Mouse (Mus musculus): ENCODE data around the gene Ccr1l1.
"Not testable (repeated sequence)": the region's sequence is repeated elsewhere in the genome, so short reads cannot be mapped to it uniquely, and the experiment has no call there.

The Ccr1l1 gene

GRCm38 (mm10) chr9:123978308-123978707, at the start of gene Ccr1l1:
Gene Ccr1l1, minus strand, starts transcription at chr9:123978408.
- no peak for DNase-seq

- no peak for DNase-seq
Measured at GRCm38 (mm10) chr9:124021672-124022071, 43.5 kb upstream of the Ccr1l1 start, which contains the start of gene Ccr3. Gene Ccr3, plus strand, starts transcription at chr9:124021972.

GRCm38 (mm10) chr9:124019887-124020286, 41.7 kb upstream of the Ccr1l1 start:
- no peak for DNase-seq

- DNase-seq, result no peak
Measured at GRCm38 (mm10) chr9:124016048-124016447, 37.8 kb upstream of the Ccr1l1 start.

GRCm38 (mm10) chr9:124014985-124015652, 36.9 kb upstream of the Ccr1l1 start:
- no peak for DNase-seq

GRCm38 (mm10) chr9:124013270-124013669, 35.1 kb upstream of the Ccr1l1 start:
- no peak for DNase-seq

GRCm38 (mm10) chr9:124012691-124013090, 34.5 kb upstream of the Ccr1l1 start:
- DNase-seq, result no peak

GRCm38 (mm10) chr9:123999784-124000183, 21.6 kb upstream of the Ccr1l1 start:
- DNase-seq, result no peak

- DNase-seq, result no peak
Measured at GRCm38 (mm10) chr9:123997719-123998118, 19.5 kb upstream of the Ccr1l1 start.

GRCm38 (mm10) chr9:123991312-123991906, 13.2 kb upstream of the Ccr1l1 start:
- no peak for DNase-seq

GRCm38 (mm10) chr9:123989671-123990070, 11.5 kb upstream of the Ccr1l1 start:
- no peak for DNase-seq

- no peak for DNase-seq
Measured at GRCm38 (mm10) chr9:123986217-123986616, 8.0 kb upstream of the Ccr1l1 start.

- DNase-seq, result no peak
Measured at GRCm38 (mm10) chr9:123984943-123985342, 6.7 kb upstream of the Ccr1l1 start.

- DNase-seq, result no peak
Measured at GRCm38 (mm10) chr9:123982720-123983119, 4.5 kb upstream of the Ccr1l1 start.

GRCm38 (mm10) chr9:123981909-123982308, 3.7 kb upstream of the Ccr1l1 start:
- no peak for DNase-seq

- DNase-seq, result not testable (repeated sequence)
Measured at GRCm38 (mm10) chr9:123980858-123981475, 2.8 kb upstream of the Ccr1l1 start.

GRCm38 (mm10) chr9:123976876-123977663, 1.1 kb downstream of the Ccr1l1 start:
- no peak for DNase-seq

- no peak for DNase-seq
Measured at GRCm38 (mm10) chr9:123975630-123976029, 2.6 kb downstream of the Ccr1l1 start.

- no peak for DNase-seq
Measured at GRCm38 (mm10) chr9:123968290-123968912, 9.8 kb downstream of the Ccr1l1 start, which contains the start of gene Ccr1. Gene Ccr1, minus strand, starts transcription at chr9:123968692.

- not testable (repeated sequence) for DNase-seq
Measured at GRCm38 (mm10) chr9:123966858-123967495, 11.2 kb downstream of the Ccr1l1 start.

GRCm38 (mm10) chr9:123964776-123965175, 13.4 kb downstream of the Ccr1l1 start:
- DNase-seq, result no peak

- no peak for DNase-seq
Measured at GRCm38 (mm10) chr9:123960161-123960560, 18.0 kb downstream of the Ccr1l1 start.

Measured in right cerebral cortex, postnatal 14 days (tissue).